Mouse (Mus musculus) spleen, adult 12 weeks (tissue): ENCODE data around the gene Sema3f.

Source experiments
- DNase-seq: peaks from one replicate; pipeline ENCODE4 v3.0.0; 2022; ENCODE audit warnings: low spot score

Sema3f gene

DNA sequence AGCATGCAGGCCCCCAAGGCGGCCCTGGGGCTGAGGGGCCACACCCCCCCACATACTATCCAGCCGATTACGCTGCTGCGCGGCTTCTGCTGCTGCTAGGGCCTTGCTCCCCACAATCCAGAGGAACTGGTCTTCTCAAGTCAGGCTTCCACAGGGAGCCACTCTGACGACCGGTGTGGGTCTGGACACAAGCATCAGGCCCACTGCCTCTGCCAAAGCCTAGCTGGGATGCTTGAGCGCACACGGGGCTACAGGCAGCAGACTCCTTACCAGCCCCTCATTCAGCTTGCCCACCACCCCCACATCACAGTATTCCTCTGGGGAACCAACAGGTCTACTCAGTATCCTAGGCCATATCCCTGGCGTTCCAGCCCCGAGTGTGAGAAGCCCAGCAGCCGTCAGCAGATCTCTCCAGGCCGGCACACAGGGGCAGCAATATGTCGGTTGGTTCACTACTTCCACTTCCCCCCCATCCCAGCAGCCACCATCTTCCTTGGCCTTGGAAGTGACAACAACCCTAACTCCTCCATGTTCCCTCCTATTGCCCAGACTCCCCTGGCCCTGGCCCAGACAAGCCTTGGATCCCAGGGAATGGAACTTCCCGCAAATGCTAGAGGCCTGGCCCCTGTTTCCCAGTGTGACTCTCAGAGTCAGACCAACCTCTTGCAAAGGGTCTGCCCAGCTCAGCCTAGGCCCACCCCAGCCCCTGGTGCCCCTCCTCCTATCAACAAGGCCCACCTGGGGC lies 76.4 kb downstream of the Sema3f start:
- no peak for DNase-seq

DNA sequence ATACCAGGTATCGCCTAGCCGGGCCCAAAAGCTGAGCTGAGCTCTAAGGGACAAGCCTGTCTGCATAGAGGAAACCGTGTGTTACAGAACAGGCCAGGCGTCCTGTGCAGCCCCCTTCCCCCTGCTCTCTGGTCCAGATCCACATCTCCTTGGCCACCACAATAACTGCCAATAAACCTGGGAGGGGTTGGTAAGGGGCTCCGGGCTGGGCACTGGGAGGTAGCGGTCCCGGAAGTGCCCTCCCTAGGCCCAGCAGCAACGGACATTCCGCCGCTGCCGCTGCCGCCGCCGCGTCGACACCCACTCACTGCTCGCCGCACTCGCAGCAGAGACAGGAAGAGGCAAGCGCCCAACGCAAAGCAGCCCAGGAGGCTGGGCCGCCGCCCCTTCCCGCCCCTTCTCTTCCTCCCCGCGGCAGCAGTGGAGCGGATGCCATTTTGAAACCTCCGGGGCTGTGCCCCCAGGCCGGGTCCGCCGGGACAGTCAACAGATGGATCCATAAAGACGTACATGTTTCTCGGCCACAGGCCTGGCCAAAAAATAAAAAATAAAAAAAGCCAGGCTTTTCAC lies 77.1 kb downstream of the Sema3f start:
- peak; percentile 77 for DNase-seq

DNA sequence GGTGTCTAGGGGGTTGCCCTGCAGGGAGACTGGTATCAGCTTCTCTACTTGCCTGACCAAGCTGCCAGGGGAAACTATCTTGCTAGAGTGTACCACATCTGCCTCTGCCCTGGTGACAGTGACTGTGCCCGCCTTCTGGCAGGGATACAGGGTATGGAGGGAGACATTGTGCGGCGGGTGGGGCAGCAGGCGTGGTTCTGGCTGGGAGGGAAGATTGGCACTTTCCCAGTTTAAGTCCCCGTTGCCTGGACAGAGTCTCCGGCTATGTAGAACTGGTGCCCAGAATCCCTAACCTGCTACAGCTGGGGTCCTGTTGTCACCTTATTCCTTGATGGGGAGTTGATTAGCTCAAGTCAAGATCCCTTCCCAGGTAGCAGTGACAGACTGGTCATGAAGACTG lies 77.8 kb downstream of the Sema3f start:
- peak; percentile 59 for DNase-seq

DNA sequence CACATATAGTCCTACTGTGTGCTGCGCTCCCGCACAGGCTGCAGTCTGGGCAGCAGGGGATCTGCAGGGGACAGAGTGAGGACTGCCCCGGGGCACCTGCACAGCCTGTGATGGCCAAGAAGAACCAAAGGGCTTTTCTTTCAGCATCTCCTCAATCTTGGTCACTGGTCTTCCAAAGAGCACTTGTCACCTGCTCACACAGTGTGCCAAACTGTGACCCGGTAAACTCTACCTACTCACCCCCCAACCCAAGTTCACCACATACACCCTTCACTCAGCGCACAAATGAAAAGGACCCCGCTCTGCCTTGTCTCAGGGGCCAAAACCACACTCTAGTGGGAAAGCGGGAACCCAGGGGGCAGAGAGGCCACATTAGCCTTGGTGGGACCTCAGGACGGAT lies 78.4 kb downstream of the Sema3f start:
- DNase-seq = no peak
